Mouse (Mus musculus) WW6 (cell line): ENCODE data around the gene AA986860.

Experiments used
- DNase-seq: peaks from one replicate; pipeline ENCODE4 v3.0.0-alpha.2; 2013; ENCODE audit warnings: low read depth, low spot score

The AA986860 gene

DNA sequence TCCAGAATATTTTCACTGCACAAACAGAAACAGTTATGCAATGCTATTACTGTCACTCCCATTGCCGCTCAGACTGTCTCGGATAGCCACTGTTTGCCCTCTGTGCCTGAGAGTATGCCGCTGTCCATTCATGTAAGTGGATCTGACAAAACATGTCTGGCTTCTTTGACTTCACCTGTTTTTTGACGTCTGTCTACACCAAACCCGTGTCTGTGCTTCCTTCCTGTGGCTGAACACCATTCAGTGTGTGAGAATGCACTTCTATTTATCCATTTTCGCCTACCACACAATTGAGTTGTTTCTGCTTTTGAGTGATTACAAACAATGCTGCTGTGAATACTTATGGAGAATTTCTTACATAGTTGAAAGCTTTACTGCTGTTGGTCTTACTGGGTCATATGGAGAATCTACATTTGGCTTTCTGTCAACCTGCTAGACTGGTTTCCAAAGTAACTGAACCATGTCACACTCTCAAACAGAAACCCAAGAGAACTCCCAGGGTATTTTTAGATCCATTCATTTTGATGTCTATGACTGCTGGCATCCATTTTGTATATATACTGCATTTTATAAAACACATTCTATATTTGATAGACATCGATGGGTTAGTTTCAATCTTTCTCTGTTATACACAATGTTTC lies 44.0 kb downstream of the AA986860 start:
- DNase-seq: no peak

DNA sequence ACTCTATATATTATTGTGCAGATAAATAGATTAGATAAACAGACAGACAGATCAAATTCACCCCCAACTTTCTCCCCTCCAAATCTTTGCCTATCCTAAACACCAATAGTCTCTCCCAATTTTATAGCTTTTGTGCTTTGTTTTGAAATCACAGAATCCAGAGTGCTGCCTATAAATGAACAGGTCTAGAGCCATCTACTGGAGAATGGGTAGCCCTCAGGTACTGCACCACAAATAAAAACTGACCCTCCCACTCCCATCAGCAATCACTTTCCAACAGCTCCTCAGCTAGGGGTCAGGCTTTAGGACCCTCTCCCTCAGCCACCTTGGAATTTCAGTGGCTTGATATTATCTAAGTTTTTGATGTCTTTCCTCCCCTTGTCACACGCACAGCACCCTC lies 44.9 kb downstream of the AA986860 start:
- DNase-seq: no peak

DNA sequence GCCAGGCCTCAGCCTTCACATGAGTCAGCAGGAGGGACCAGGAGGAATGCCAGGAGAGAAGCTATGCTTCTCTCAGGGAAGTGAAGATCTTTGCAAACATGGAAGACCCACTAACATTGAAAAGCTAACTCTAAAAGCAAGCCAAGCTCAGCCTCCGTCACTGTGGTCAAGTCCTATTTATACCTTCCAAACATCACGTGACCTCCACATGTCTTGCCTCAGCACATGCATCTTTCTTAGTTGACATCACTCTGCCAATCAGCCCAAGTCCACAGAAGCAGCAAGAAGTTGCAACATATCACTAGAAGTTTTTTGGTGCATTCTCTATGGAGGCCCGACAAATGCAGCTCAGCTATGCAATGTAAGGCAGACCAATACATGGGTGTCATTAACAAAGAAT lies 48.1 kb downstream of the AA986860 start:
- DNase-seq: no peak

GRCm38 (mm10) chr1:130784054-130784453 lies 52.3 kb downstream of the AA986860 start:
- no peak for DNase-seq

DNA sequence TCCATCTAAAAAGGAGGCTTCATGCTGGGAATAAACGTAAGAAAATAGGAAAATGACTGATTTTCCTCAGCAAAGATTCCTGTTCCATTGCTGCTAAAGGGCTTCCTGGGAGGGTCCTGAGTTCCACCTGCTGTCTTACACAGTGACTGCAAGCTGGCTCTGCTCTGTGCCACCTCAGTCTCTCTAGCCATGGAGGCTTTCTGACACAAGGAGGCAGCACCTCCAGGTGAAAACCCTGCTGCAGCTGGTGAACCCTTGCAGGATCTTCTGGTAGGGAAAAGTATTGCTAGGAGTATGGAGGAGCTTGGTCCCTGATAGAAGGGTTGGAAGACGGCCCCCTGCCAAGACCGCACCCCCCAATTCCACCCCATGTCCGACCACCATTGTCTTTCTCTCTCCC lies 55.2 kb downstream of the AA986860 start:
- peak; percentile 18 for DNase-seq

DNA sequence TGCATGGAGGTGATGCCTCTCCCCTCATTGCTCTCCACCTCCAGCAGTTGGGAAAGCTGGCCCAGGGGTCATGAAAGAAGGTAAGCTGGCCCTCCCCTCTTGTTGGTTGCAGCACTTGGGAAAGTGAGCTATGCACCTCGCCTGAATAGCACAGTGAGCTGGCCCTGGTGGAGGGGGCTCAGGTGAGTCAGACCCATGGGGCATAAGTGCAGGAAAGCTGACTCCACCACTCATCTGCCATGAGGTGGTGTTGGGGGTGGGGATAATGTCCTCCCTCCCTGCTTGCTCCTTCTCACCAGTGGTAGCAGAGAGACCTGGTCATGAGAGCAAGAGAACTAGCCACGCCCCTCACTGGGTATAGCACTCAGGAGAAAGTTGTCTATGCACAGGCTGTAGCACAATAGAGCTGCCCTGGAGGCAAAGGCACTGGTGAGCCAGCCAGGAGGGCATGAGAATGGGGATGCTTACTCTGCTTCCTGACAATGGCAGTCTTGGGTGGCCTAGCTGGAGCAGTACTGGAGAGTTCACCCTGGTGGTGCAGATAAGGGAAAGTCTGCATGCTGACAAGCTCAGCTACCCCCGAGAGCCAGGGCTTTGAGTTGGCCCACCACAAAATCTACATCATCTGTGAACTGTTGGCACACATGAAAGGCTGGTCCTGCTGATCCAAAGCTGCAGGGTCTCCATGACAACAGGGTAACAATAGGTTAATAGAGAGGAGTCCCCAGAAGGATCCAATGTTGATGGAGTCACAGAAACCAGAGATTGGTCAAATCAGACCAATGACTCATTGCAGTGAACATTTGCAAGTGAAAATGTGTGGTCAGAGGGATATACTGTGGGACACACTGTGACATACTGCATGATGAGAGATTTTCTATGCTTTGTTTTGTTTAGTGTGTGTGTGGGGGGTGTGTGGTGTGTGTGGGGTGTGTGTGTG lies 58.0 kb downstream of the AA986860 start:
- DNase-seq: no peak
